Mouse (Mus musculus) liver, embryonic 16.5 days (tissue): ENCODE measurements around the gene Cpsf4. TPM values are rescaled to one million over a fixed set of nuclear protein-coding genes. Genes with fewer than 3 reads are reported as not detected.

ENCODE experiments used
- ATAC-seq: fragments of 200-750 bp; cut with Nextera tagmentation; 2 replicates; pipeline ENCODE4 v1.8.0; 2017; ENCODE audit warnings: low read depth, mild to moderate bottlenecking, moderate number of reproducible peaks, moderate library complexity
- H3K27ac ChIP-seq: fragments of 300-500 bp; sonication (generic); 2 replicates; pipeline ENCODE4 v1.5.1; 2014; ENCODE audit warnings: mild to moderate bottlenecking, low read length
- H3K27me3 ChIP-seq: fragments of 300-500 bp; sonication (generic); 2 replicates; pipeline ENCODE4 v1.6.1; 2014; ENCODE audit warnings: low read depth, low read length, mixed read lengths; ENCODE audit not compliant: control insufficient read depth, insufficient read depth
- H3K36me3 ChIP-seq: fragments of 300-500 bp; sonication (generic); 2 replicates; pipeline ENCODE4 v1.6.1; 2014; ENCODE audit warnings: mild to moderate bottlenecking; ENCODE audit not compliant: control insufficient read depth, insufficient read depth
- H3K4me1 ChIP-seq: fragments of 300-500 bp; sonication (generic); 2 replicates; pipeline ENCODE4 v1.6.1; 2014; ENCODE audit warnings: low read depth, low read length, mixed read lengths; ENCODE audit not compliant: control insufficient read depth
- H3K4me2 ChIP-seq: fragments of 300-500 bp; sonication (generic); 2 replicates; pipeline ENCODE4 v1.6.1; 2014; ENCODE audit warnings: low read depth, low read length, mixed read lengths
- H3K4me3 ChIP-seq: fragments of 300-500 bp; sonication (generic); 2 replicates; pipeline ENCODE4 v1.5.1; 2014; ENCODE audit warnings: low read depth, mild to moderate bottlenecking, low read length
- H3K9ac ChIP-seq: fragments of 300-500 bp; sonication (generic); 2 replicates; pipeline ENCODE4 v1.6.1; 2014; ENCODE audit warnings: low read depth, low read length
- H3K9me3 ChIP-seq: fragments of 300-500 bp; sonication (generic); replicated peaks from 2 replicates; pipeline ENCODE4 v1.6.1; 2016; ENCODE audit warnings: low read length; ENCODE audit not compliant: control insufficient read depth
- WGBS: fragments of 180-500 bp; shearing (Covaris S2); extraction: QIAGEN DNeasy Blood & Tissue Kit; methylation state at CpG from one replicate; pipeline ENCODE4 v1.1.7; 2014; ENCODE audit not compliant: insufficient replicate concordance; 5-methylcytosine and 5-hydroxymethylcytosine counted together
- polyA plus RNA-seq: library from polyadenylated mRNA; unstranded; fragments of >200 nt; fragmentation: Nextera tagmentation; extraction: Ambion mirVana; gene quantifications from 2 replicates; pipeline ENCODE4 v1.2.1, GENCODE M21; 2015

The Cpsf4 gene
- polyA plus RNA-seq, 1 experiment from 2014 or later, result 22.7 TPM

- no peak overlapping the region for H3K9ac ChIP-seq
- ATAC-seq, result no peak
- WGBS, result 79% methylated on average over 4 of the region's 4 CpGs
- no peaks in the 10 kb centered on the region for H3K9me3 ChIP-seq
- H3K36me3 ChIP-seq, result peaks cover 13% of the 10 kb centered on the region
- no peak overlapping the region for H3K4me2 ChIP-seq
- H3K27ac ChIP-seq, result no peak overlapping the region
- no peak overlapping the region for H3K4me3 ChIP-seq
- H3K4me1 ChIP-seq, result no peaks in the 10 kb centered on the region
- H3K27me3 ChIP-seq, result no peaks in the 10 kb centered on the region
Observed at GRCm38 (mm10) chr5:145211340-145211739, 44.3 kb downstream of the Cpsf4 start.

GRCm38 (mm10) chr5:145212216-145212615 lies 45.2 kb downstream of the Cpsf4 start:
- Histone ChIP-seq H3K36me3 (peaks cover 10% of the 10 kb centered on the region), H3K4me1 (no peaks in the 10 kb centered on the region), H3K27ac (no peak overlapping the region), H3K9ac (no peak overlapping the region), H3K9me3 (no peaks in the 10 kb centered on the region), H3K4me3 (no peak overlapping the region), H3K4me2 (no peak overlapping the region), H3K27me3 (no peaks in the 10 kb centered on the region)
- ATAC-seq, result no peak
- 78% methylated on average over 4 of the region's 4 CpGs for WGBS

GRCm38 (mm10) chr5:145213505-145213904 lies 46.5 kb downstream of the Cpsf4 start:
- no peaks in the 10 kb centered on the region for H3K9me3 ChIP-seq
- no peak for ATAC-seq
- H3K4me1 ChIP-seq, result no peaks in the 10 kb centered on the region; the same call in 1 of the 2 replicates
- no peak overlapping the region for H3K4me2 ChIP-seq
- no peaks in the 10 kb centered on the region for H3K27me3 ChIP-seq
- no peak overlapping the region for H3K9ac ChIP-seq
- H3K36me3 ChIP-seq, result peaks cover 11% of the 10 kb centered on the region
- WGBS, result 77% methylated on average over 3 of the region's 3 CpGs
- H3K4me3 ChIP-seq, result no peak overlapping the region
- H3K27ac ChIP-seq, result no peak overlapping the region

- H3K4me3 ChIP-seq, result no peak overlapping the region
- H3K9me3 ChIP-seq, result no peaks in the 10 kb centered on the region
- no peak overlapping the region for H3K9ac ChIP-seq
- peaks cover 15% of the 10 kb centered on the region for H3K36me3 ChIP-seq
- no peaks in the 10 kb centered on the region; the same call in 1 of the 2 replicates for H3K4me1 ChIP-seq
- no peaks in the 10 kb centered on the region for H3K27me3 ChIP-seq
- H3K27ac ChIP-seq, result no peak overlapping the region
- no peak overlapping the region for H3K4me2 ChIP-seq
- no peak for ATAC-seq
- WGBS, result 48% methylated on average over 4 of the region's 4 CpGs
Observed at GRCm38 (mm10) chr5:145214679-145215078, 47.7 kb downstream of the Cpsf4 start.

GRCm38 (mm10) chr5:145217746-145218145 lies 50.7 kb downstream of the Cpsf4 start:
- WGBS, result 54% methylated on average over 6 of the region's 6 CpGs
- Histone ChIP-seq H3K9me3 (no peaks in the 10 kb centered on the region), H3K36me3 (peaks cover 20% of the 10 kb centered on the region; the same call in 1 of the 2 replicates), H3K9ac (no peak overlapping the region), H3K4me2 (no peak overlapping the region), H3K27me3 (no peaks in the 10 kb centered on the region), H3K4me3 (no peak overlapping the region), H3K4me1 (no peaks in the 10 kb centered on the region; the same call in 1 of the 2 replicates), H3K27ac (peak overlapping the region; percentile 29)
- peak; percentile 68; the same call in 1 of the 2 replicates for ATAC-seq

- H3K4me2 ChIP-seq, result no peak overlapping the region
- peaks cover 3% of the 10 kb centered on the region for H3K4me1 ChIP-seq
- no peak for ATAC-seq
- no peaks in the 10 kb centered on the region for H3K9me3 ChIP-seq
- H3K9ac ChIP-seq, result no peak overlapping the region
- H3K27me3 ChIP-seq, result no peaks in the 10 kb centered on the region
- no peak overlapping the region for H3K4me3 ChIP-seq
- peaks cover 20% of the 10 kb centered on the region; the same call in 1 of the 2 replicates for H3K36me3 ChIP-seq
- peak overlapping the region; percentile 29; the same call in 1 of the 2 replicates for H3K27ac ChIP-seq
- 86% methylated on average over 21 of the region's 21 CpGs for WGBS
Observed at GRCm38 (mm10) chr5:145218206-145218605, 51.2 kb downstream of the Cpsf4 start.

GRCm38 (mm10) chr5:145218671-145219070 lies 51.7 kb downstream of the Cpsf4 start:
- no peak overlapping the region for H3K27ac ChIP-seq
- H3K27me3 ChIP-seq, result no peaks in the 10 kb centered on the region
- H3K4me1 ChIP-seq, result peaks cover 3% of the 10 kb centered on the region
- H3K9me3 ChIP-seq, result no peaks in the 10 kb centered on the region
- WGBS, result 89% methylated on average over 20 of the region's 20 CpGs
- no peak overlapping the region for H3K9ac ChIP-seq
- no peak overlapping the region for H3K4me3 ChIP-seq
- no peak overlapping the region for H3K4me2 ChIP-seq
- no peak for ATAC-seq
- peaks cover 20% of the 10 kb centered on the region; the same call in 1 of the 2 replicates for H3K36me3 ChIP-seq

- Histone ChIP-seq H3K4me2 (no peak overlapping the region), H3K36me3 (peaks cover 20% of the 10 kb centered on the region; the same call in 1 of the 2 replicates), H3K9ac (no peak overlapping the region), H3K4me1 (peaks cover 3% of the 10 kb centered on the region), H3K4me3 (no peak overlapping the region), H3K27ac (no peak overlapping the region), H3K27me3 (no peaks in the 10 kb centered on the region), H3K9me3 (no peaks in the 10 kb centered on the region)
- ATAC-seq, result no peak
- 76% methylated on average over 8 of the region's 8 CpGs for WGBS
Observed at GRCm38 (mm10) chr5:145219981-145220380, 53.0 kb downstream of the Cpsf4 start.

GRCm38 (mm10) chr5:145222840-145223239 lies 55.8 kb downstream of the Cpsf4 start:
- H3K4me1 ChIP-seq, result peaks cover 3% of the 10 kb centered on the region
- H3K36me3 ChIP-seq, result peaks cover 20% of the 10 kb centered on the region; the same call in 1 of the 2 replicates
- 70% methylated on average over 5 of the region's 5 CpGs for WGBS
- no peak overlapping the region for H3K9ac ChIP-seq
- peak overlapping the region; percentile 14; the same call in 1 of the 2 replicates for H3K27ac ChIP-seq
- no peak overlapping the region for H3K4me3 ChIP-seq
- H3K9me3 ChIP-seq, result no peaks in the 10 kb centered on the region
- peak; percentile 76 for ATAC-seq
- no peaks in the 10 kb centered on the region for H3K27me3 ChIP-seq
- no peak overlapping the region for H3K4me2 ChIP-seq
